Mouse (Mus musculus): ENCODE results near the gene Eif4e1b.

GRCm38 (mm10) chr13:54757093-54757830, 26.5 kb upstream of the Eif4e1b start:
- no peak for TF ChIP-seq CTCF (IDR thresholded peaks at IDR 0.05; ENCODE audit: insufficient read depth, low read length)
- no peak for TF ChIP-seq POLR2A (IDR thresholded peaks at IDR 0.05; ENCODE audit: borderline replicate concordance, extremely low read depth, low read depth, low read length)
